Mouse (Mus musculus) right cerebral cortex, postnatal 4 days (tissue): ENCODE data around the gene Col20a1.

ENCODE experiments used
- DNase-seq: peaks from one replicate; pipeline ENCODE4 v3.0.0-alpha.2; 2022

Gene Col20a1

DNA sequence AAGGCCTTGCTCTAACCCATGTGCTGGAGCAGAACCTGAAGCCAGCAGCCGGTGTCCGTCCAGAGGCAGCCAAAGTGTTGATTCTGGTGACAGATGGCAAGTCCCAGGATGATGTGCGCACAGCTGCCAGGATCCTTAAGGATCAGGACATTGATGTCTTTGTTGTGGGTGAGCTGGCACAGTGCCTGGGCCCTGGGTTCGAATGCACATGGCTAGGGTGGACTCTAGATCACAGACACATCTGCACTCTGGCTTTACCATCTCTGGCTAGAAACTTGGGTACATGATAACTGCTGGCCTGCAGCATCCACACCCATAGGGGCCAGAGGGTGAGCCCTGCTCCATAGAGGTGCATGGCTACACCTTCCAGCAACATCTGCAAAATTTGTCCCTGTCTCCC is 9.1 kb downstream of the Col20a1 start:
- DNase-seq: no peak

DNA sequence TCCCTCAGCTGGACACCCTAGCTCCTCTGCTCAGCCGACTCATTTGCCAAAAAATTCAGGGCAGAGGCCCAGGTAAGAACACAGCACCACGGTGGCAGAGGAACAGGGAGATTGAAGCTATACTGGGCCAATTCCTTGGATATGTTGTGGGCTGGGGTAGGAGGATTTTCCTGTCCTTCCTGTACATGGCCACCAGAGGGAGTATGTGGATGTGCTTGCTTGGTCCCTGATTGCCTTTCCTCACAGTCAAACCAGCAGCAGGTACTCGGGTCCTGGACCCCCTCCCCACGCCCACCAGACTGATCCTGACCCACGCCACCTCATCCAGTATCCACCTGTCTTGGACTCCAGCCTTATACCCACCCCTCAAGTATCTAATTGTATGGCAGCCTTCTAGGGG is 10.1 kb downstream of the Col20a1 start:
- DNase-seq: peak; percentile 26

DNA sequence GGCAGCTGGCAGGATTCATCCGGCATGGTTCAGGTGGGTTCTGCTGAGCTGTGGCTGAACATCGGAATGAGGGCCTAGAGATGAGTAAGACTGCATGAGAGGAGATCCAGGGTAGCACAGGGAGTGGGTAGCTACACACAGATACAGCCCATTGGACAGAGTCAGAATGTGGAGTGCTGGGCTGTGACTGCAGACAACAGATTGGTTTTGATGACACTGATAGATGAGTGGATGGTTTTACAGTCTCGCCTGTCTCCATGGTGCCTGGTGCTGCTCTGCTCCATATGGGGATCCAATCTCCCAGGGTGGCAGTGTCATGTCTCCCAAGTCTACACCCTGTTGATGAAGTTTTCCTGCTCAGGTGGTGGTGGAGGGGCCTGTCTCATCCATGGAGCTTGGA is 10.6 kb downstream of the Col20a1 start:
- no peak for DNase-seq

DNA sequence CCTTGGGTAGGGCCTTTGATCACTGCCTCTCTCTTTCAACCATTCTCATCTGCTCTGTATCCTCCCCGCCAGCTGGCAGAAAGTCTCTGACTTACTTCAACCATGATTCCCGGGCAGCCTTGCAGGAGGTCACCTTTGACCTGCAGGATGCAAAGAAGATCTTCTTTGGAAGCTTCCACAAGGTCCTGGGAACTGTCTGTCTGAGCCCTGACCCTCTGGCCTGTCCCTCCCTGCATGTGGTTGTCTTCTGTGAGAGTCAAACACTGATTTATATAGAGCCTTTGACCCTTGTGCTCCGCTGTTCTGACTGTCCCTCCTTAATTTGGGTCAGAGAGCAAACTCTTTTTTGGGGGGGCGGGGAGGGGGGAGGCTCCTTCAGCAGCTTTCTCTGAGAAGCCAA is 20.7 kb downstream of the Col20a1 start:
- no peak for DNase-seq

DNA sequence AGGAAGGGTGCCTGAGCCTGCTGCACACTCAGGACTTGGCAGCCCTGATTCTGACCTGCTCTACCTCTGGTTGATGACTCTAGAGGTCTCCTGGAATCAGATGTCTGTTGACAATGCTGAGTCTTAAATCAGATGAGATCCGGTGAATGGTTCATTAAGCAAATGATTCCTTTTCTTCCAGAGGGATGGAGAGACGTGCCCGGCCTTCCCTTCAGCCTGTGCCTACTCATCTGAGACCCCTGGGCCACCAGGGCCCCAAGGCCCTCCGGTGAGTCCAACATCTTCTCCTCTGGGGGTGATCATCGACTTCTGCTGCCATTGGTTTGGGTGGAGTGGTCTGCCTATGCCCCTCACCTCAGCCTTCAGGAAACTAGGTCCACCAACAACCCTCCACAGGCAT is 22.0 kb downstream of the Col20a1 start:
- no peak for DNase-seq

DNA sequence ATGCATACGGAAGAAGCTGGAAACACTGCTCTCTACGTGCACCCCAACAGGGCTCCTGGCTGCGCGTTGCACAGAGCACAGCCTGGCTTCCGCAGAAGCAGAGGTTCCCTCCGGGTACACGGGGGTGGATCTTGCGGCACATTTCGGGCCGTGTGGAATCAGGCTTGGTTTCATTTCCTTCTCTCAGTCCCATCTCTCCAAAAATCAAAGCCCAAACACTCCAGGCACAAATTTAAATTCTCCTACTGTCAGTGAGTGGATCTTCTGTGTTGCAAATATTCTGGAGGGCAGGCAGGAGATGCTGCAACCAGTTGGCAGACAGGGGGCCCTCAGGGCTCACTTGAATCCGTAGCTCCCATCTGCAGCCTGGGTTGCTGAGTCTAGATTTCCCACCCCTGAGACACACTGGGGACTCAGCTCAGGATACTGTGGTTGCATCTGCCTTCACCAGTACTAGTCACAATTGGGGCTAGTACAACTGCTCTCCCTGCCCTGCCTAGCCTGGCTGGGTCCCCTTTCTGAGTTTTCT is 45.1 kb downstream of the Col20a1 start:
- DNase-seq: no peak

DNA sequence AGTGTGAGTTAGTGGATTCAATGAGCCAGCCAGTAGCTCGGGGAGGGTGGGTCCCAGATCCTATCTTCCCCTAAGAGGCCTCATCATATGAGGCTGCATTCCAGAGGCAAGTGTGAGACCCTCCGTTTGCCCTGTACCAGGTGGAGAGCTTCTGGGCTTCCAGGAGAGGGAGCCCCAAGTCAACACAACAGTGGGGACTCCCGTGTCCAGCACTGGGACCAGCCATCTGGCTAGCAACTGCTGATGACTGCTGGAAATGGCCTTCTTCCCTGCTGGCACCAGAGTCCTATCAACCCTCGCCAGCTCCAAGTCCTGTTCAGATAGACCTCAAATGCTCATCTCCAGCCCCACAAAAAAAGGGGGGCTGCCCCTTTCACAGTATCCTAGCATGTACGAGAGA is 46.1 kb downstream of the Col20a1 start:
- DNase-seq: peak; percentile 24

DNA sequence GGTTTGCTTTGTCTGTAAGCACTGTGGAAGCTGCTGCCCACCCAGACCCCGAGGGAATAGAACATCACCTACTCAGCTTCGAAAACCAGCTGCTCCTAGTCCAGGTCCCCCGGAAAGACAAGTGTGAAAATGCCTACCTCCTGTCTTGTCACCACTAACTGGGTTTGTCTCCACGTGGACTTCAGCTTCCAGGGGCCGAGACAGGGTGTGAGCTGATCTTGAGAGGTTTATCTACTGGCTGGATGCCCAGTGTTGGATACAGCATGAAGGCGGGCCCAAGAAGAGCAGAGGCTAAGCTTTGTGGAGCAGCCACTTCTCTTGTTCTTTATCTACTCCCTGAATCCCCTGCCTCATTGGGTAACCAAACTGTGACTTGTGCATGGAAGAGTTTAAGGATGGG is 47.0 kb downstream of the Col20a1 start:
- no peak for DNase-seq

DNA sequence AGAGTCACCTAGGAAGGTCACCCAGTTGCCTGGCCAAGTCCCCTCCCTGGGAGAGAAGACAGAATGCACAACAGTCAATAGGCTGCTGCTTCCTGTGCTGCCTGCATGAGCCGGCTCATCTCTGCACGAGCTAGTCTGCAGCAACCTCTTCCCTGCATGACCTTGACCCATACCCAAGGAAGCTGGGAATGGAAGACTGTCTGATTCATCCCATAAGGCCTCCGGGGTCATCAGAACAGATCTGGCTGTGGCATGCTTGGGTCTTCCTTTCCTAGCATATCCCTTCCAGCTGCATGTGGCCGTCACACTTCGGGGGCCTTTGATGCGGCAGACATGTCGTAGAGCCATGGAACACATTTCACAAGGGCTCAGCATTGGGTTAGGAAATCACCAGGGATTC is 48.9 kb downstream of the Col20a1 start:
- no peak for DNase-seq

DNA sequence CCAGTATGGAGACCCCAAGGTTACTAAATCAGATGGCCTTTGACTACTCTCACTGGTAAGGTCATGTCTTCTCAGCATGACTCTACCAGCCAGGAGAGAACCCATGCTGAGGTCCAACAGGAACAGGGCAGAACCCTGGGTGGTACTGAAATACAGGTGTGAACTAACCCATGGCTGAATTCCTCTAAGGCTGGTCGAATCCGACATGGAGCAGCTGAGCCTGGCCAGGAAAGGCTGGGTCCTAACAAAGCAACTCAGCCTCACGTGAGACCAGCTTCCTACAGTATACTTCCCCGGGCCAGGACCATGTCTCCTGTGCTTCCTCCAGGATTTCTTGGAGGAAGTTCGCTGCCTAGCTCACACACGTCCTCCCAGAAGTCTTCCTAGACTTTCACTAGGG is 50.2 kb downstream of the Col20a1 start:
- no peak for DNase-seq

DNA sequence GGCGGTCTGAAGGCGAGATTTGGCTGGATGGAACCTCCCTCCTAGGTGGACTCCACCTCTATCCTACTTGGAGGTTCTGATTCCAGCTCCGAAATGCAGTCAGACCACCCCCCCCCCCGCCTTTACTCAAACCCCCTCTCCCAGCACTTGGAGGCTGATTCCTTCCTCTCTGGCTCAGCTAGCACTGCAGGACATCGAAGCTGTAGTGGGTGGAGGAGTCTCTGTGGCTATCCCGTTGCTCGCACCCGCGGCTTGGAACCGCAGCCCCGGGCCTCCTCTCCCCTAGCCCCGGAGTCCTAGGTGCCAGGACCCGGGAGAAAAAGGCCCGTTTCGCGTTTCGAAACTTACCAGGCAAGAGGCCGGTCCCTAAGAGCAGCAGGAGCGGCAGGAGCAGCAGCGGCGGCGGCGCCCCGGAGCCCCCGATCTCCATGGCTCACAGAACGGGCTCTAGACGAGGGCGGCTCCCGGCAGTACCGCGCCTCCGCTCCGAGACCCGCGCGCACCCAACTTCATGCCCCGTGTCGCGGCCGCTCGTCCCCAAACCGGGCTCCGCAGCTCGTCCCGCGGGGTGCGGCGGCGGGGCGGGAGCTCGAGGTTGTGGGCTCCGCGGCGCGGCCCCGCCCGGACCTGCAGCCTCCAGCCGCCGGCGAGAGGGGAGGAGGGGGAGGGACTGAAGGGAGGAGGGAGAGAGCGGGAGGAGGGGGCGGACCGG is 52.5 kb downstream of the Col20a1 start:
- DNase-seq: peak; percentile 41

DNA sequence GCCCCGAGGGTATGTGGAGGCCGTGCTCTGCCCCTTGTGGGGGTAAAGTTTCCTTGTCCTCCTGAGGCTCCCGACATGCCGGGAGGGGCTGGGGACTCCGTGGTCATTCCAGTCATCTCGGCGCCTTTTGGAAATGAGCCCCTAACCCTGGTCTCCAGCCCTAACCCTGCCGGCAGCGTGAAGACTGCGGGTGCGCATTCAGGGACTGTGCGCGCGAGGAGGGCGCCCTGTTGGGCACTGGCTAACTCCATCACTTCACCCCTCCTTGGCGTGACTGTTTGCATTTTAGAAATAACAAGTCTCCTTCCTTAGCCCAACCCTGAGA is 53.0 kb downstream of the Col20a1 start:
- DNase-seq: no peak

DNA sequence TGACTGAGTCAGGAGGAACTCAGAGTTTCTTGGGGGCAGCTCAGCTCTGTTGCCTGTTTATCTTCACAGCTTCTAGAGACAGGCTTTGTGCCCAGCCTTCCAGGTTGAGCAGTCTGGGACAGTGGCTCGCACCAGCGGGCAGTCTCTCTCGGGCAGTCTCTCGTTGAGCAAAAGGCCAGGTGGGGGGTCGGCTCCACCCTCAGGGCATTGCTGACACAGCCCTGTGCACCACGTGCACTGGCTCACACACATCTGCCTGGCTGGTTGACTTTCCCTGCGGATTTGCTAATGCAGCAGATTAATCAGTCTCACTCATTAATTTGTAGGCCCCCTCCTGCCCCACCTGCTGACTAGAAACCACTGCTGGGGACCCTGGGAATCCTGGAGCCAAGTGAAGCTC is 55.6 kb downstream of the Col20a1 start:
- DNase-seq: no peak

DNA sequence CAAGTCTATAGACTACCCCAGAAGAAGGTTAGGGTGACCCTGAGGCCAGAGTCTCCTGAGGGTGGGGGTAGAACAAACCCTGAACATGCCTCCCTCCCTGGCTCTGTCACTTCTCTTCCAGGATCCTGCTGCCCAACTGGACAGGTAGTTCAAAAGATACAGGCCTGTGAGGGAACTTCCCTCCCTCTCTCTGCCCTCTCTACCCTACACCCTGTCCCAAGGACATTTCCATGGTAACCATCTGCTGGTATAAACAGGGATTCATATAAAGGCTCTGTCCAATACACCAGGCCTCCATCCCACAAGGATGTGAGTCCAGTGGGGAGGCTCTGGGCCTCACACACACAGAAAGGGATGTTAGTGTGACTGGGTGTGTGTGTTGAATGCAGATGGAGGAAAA is 56.0 kb downstream of the Col20a1 start:
- no peak for DNase-seq

DNA sequence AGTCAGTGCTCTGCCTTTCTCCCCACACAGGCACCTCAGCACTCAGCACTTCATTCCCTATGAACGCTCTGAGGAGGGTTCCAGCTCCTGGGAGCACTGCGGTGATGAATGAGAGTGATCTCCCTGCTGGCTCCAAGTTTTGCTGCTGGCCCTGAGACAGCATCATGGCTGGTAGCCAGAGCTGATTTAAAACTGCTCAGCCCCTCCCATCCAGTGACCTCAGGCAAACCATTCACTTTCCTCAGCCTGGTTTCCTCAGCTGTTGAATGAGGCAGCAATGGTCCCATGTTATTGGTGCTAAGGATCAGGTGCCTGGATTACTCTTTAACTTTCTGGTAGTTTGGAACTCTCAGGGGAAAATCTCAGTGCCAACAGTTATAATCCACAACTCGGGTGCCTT is 57.1 kb downstream of the Col20a1 start, which contains the start of gene Chrna4:
Gene Chrna4 (minus strand): TSS at position 110 of the 400 bp plus-strand sequence.
- peak; percentile 26 for DNase-seq

DNA sequence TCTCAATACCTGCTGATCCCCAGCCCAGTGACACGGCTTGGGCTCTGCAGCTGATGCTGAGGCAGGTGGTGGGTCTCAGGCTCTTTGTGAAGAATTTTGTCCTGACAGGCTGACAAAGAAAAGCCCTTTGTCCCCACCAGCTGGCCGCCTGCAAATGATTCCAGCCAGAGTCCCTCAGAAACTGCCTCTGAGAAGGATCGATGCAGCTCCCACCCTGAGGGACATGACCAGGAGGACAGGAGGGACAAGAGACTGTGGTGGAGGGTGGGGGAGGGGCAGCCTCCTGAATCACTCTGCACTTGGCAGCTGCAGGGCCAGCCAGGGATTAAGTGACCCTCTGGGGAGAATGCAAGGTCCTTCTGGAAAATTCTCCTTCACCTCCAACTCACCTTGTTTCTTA is 57.7 kb downstream of the Col20a1 start:
- DNase-seq: no peak

DNA sequence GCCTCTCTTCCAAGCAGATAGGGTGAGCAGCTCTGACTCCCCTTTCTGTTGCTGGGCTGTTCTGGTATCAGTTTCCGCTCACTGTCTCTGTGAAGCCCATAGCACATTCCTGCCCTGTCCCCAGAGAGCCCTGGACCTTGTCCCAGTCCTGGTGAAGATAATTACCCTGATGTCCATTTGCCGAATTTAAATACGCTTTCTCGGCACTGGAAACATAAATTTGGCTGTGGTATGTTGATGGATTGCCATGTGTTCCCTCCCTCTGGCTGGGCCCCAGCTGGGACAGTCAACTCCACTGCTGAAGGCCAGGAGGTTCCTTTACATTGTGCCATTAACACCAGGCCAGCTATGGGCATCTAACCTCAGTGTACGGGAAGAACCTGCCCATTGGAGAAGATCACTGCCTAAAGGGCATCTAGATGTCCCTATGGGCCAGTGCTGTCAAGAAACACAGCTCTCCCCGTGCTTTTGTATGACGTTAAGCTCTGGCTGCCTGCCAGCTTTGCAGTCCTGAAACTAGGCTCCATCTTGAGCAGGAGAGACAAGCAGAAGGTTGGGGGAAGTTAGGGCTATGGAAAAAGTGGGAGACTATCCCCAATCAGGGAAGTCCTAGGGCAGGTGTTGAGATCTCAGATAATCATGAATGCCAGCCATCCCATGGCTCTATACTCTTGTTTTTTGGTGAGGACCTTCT is 62.1 kb downstream of the Col20a1 start:
- DNase-seq: no peak

DNA sequence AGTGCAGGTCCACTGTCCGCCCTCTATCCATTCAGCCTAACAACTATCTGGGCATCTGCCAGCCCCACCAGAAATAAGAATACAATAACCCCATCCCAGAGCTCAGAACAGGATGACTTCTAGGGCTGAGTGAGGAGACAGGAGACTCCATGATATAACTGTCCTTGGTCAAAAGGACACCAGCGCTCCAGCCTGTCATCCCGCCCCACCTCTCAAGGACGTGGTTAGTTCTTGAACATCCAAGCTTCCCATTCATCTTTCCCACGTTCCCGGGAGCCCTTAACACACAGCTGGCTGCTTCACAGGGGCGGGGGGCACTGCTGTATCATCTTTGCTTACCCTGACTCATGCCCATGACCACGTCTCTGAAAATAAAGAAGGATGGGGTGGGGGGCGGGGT is 62.7 kb downstream of the Col20a1 start:
- no peak for DNase-seq

DNA sequence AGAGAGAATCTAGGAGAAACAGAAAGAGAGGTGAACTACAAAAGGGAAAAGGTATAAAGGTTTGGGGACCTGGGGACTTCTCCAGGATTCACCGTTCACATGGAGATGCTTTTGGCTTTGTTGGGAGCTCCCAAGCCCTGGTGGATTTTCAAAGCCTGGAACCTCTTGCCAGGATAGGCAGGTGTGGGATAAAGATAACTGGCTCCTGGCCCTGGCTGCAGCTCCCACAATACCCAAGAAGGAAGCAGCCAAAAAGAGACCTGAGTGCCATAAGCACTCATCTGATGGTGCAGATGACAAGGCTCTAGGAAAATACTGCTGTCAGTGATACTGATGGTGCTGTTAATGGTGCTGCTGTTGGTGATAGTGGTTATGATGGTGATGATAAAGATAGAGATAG is 65.8 kb downstream of the Col20a1 start:
- DNase-seq: no peak

DNA sequence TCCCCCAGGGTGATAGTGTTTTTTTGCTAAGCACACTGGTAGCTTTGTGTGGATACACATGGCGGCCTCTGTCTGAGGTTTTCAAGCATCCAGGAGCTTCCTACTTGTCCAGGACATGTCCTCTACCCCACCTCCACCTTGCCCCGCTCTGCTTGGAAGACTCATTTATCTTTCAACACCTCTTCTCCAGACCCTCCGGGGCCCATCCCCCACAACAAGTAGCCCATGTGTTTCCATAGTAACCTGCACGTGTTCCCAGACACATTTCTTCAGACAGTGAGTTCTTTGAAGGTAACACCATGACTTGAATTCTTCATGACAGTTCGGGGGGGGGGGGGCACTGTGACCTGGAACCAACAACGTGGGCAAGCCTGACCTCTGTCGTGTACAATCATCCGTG is 71.0 kb downstream of the Col20a1 start:
- DNase-seq: no peak

DNA sequence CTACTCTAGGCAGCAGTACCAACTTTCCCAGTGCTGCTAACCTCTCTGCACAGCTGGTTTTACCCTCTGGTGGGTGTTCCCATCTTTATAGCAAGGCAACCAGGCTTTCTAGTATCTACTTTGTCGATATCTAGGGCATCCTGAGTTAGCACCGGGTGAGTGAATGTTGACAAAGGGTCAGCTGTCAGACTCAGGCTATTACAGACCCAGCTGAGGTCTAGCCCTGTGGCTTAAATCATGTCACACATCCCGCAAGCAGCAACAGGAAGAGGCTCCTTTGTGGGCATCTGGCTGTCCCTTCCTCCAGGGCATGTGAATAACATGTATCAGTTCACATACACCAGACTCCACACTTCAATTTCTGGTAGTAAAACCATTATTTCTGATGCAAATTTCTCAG is 71.9 kb downstream of the Col20a1 start:
- DNase-seq: no peak

DNA sequence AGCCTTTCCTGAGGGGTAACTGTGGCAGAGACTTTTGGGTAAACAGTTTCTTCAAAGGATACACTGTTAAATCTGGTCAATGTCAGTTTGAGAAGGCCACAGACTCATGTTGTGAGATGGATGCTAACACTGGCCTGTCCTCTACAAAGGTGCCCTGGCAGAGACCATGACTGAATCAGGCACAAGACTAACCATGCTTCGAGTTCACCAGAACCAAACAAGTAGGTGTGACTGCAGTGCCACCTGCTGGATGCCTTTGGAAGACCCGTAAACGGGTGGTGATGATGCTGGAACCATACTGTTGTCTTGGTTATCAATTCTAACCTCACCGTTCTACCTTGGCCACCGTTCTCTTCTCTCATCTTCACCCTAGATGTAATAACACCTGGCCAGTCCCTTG is 73.8 kb downstream of the Col20a1 start:
- peak; percentile 91 for DNase-seq

DNA sequence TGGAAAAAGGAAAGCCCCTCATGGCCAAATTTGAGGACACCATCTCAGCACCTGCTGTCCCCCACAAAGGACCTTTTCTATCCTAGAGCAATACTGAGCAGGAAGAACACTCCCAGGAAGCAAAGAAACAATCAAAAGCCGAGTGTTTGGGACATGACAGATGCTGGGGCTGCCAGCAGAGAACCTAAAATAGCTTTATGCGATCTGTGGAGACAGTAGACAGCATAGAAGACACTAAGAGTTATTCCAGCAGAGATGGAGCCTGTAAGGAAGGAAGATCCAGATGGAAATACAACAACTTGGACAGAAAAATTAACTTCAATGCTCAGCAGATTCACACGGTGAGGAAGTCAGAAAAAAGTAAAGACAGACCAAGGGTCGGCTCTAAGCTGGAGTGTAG is 79.5 kb downstream of the Col20a1 start:
- no peak for DNase-seq
